Mouse (Mus musculus) liver, embryonic 12.5 days (tissue): ENCODE measurements around the gene Sorcs1. TPM values are rescaled to one million over a fixed set of nuclear protein-coding genes. Genes with fewer than 3 reads are reported as not detected.

Experiments used
- ATAC-seq: fragments of 200-750 bp; cut with Nextera tagmentation; 2 replicates; pipeline ENCODE4 v1.8.0; 2017; ENCODE audit warnings: moderate number of reproducible peaks, mild to moderate bottlenecking, moderate library complexity
- H3K27ac ChIP-seq: fragments of 300-500 bp; sonication (generic); 2 replicates; pipeline ENCODE4 v1.5.1; 2016; ENCODE audit warnings: mild to moderate bottlenecking
- H3K27me3 ChIP-seq: fragments of 300-500 bp; sonication (generic); replicated peaks from 2 replicates; pipeline ENCODE4 v1.6.1; 2016; ENCODE audit warnings: mild to moderate bottlenecking, moderate library complexity
- H3K36me3 ChIP-seq: fragments of 300-500 bp; sonication (generic); 2 replicates; pipeline ENCODE4 v1.6.1; 2016; ENCODE audit warnings: mild to moderate bottlenecking, moderate library complexity
- H3K4me1 ChIP-seq: fragments of 300-500 bp; sonication (generic); 2 replicates; pipeline ENCODE4 v1.6.1; 2016
- H3K4me2 ChIP-seq: fragments of 300-500 bp; sonication (generic); 2 replicates; pipeline ENCODE4 v1.6.1; 2016; ENCODE audit warnings: mild to moderate bottlenecking, moderate library complexity
- H3K4me3 ChIP-seq: fragments of 300-500 bp; sonication (generic); 2 replicates; pipeline ENCODE4 v1.5.1; 2016; ENCODE audit warnings: mild to moderate bottlenecking, moderate library complexity
- H3K9ac ChIP-seq: fragments of 300-500 bp; sonication (generic); 2 replicates; pipeline ENCODE4 v1.6.1; 2016; ENCODE audit warnings: mild to moderate bottlenecking, moderate library complexity
- H3K9me3 ChIP-seq: fragments of 300-500 bp; sonication (generic); replicated peaks from 2 replicates; pipeline ENCODE4 v1.6.1; 2016; ENCODE audit warnings: mild to moderate bottlenecking, moderate library complexity
- WGBS: fragments of 180-500 bp; shearing (Covaris S2); methylation state at CpG from one replicate; pipeline ENCODE4 v1.1.7; 2016; ENCODE audit not compliant: insufficient replicate concordance; 5-methylcytosine and 5-hydroxymethylcytosine counted together
- polyA plus RNA-seq: library from polyadenylated mRNA; unstranded; fragments of >200 nt; fragmentation: Nextera tagmentation; extraction: Ambion mirVana; gene quantifications from 2 replicates; pipeline ENCODE4 v1.2.1, GENCODE M21; 2016

Gene Sorcs1
- polyA plus RNA-seq, 1 experiment from 2014 or later, result 0.64 TPM

DNA sequence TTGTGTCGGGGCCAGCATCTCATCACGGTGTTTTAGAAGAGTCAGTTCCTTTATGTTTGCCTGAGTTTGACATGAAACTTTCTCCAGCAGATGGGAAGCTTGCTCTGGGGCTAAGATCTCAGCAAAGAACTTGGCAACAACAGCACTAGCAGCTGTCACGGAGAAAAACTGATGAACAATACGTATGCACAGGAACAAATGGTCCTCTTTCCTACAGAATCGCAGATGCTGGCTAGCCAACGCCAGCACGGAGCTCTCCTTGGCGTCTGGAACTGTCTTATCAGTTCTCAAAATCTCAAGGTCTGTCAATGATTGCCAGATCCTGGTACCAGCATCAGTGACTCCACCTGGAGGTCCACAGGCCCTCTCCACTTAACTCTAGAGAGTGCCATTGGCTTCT lies 350.6 kb downstream of the Sorcs1 start:
- ATAC-seq, result no peak
- 65% methylated on average over 8 of the region's 8 CpGs for WGBS

DNA sequence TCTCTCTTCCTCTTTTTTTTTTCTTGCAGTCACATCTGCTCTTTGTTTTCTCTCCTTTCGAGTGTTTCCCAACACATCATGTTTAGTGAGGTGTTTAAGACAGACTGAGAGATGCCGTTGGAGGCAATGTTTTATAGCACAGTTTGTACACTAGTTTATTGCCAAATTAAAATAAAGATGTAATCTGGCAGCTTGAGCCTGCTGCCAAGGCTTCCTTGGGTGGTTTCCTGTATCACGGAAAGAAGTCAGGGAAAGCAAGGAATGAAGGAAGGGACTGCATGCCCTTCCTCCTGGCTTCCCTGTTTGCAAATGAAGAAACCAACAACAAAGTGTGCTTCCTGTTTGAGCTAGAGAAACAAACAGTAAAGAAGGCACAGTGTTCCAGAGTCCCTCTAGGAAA lies 352.3 kb downstream of the Sorcs1 start:
- no peak overlapping the region for H3K4me2 ChIP-seq
- no peak overlapping the region for H3K4me3 ChIP-seq
- no peaks in the 10 kb centered on the region for H3K9me3 ChIP-seq
- no peak for ATAC-seq
- H3K36me3 ChIP-seq, result no peaks in the 10 kb centered on the region
- H3K27me3 ChIP-seq, result no peaks in the 10 kb centered on the region
- WGBS, result 46% methylated on average over 3 of the region's 3 CpGs
- H3K4me1 ChIP-seq, result no peaks in the 10 kb centered on the region
- H3K9ac ChIP-seq, result no peak overlapping the region
- no peak overlapping the region for H3K27ac ChIP-seq

More for the DNA sequence above, 350.6 kb downstream of the Sorcs1 start:
- Histone ChIP-seq H3K4me1 (no peaks in the 10 kb centered on the region), H3K4me2 (no peak overlapping the region), H3K27me3 (no peaks in the 10 kb centered on the region), H3K9me3 (no peaks in the 10 kb centered on the region), H3K9ac (no peak overlapping the region), H3K27ac (no peak overlapping the region), H3K4me3 (no peak overlapping the region), H3K36me3 (no peaks in the 10 kb centered on the region)

GRCm38 (mm10) chr19:50325686-50326085 lies 352.8 kb downstream of the Sorcs1 start:
- Histone ChIP-seq H3K4me3 (no peak overlapping the region), H3K36me3 (no peaks in the 10 kb centered on the region), H3K27me3 (no peaks in the 10 kb centered on the region), H3K9me3 (no peaks in the 10 kb centered on the region), H3K4me1 (no peaks in the 10 kb centered on the region), H3K27ac (no peak overlapping the region), H3K4me2 (no peak overlapping the region), H3K9ac (no peak overlapping the region)
- no peak for ATAC-seq
- 79% methylated on average over 10 of the region's 10 CpGs for WGBS

- Histone ChIP-seq H3K36me3 (no peaks in the 10 kb centered on the region), H3K4me2 (no peak overlapping the region), H3K4me3 (no peak overlapping the region), H3K9me3 (no peaks in the 10 kb centered on the region), H3K27me3 (no peaks in the 10 kb centered on the region), H3K27ac (no peak overlapping the region), H3K9ac (no peak overlapping the region), H3K4me1 (no peaks in the 10 kb centered on the region)
- 54% methylated on average over 2 of the region's 2 CpGs for WGBS
- ATAC-seq, result no peak
These were observed 371.4 kb downstream of the Sorcs1 start for GRCm38 (mm10) chr19:50307046-50307445.

- H3K4me2 ChIP-seq, result no peak overlapping the region
- H3K27ac ChIP-seq, result no peak overlapping the region
- H3K27me3 ChIP-seq, result no peaks in the 10 kb centered on the region
- H3K9ac ChIP-seq, result no peak overlapping the region
- no peak for ATAC-seq
- no peaks in the 10 kb centered on the region for H3K9me3 ChIP-seq
- no peaks in the 10 kb centered on the region for H3K36me3 ChIP-seq
- WGBS, result 67% methylated on average over 7 of the region's 7 CpGs
- H3K4me3 ChIP-seq, result no peak overlapping the region
- no peaks in the 10 kb centered on the region for H3K4me1 ChIP-seq
These were observed 384.2 kb downstream of the Sorcs1 start for GRCm38 (mm10) chr19:50294205-50294604.

DNA sequence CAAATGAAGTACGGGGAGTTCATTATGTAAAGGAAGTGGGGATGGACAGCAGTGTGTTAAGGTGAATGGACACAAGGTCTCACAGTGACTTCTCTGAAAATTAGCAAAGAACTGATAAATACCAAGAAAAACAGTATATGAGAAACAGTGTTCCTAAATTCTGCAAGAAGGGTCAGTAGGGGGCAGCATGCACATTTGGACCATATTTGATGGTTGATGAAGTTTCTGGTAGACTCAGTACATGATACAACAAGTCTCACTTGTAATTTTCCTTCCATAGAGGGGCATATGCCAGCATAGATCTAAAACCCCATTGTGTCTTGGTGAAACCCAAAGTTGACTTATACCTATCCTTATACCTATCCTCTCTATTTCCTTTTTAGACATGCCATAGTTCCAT lies 414.0 kb downstream of the Sorcs1 start:
- 36% methylated on average over 1 of the region's 1 CpGs for WGBS
- H3K27ac ChIP-seq, result no peak overlapping the region
- H3K4me3 ChIP-seq, result no peak overlapping the region
- no peaks in the 10 kb centered on the region for H3K27me3 ChIP-seq
- no peaks in the 10 kb centered on the region for H3K9me3 ChIP-seq
- ATAC-seq, result no peak
- H3K4me1 ChIP-seq, result no peaks in the 10 kb centered on the region
- no peak overlapping the region for H3K4me2 ChIP-seq
- H3K36me3 ChIP-seq, result no peaks in the 10 kb centered on the region
- H3K9ac ChIP-seq, result no peak overlapping the region

GRCm38 (mm10) chr19:50258718-50259413 lies 419.6 kb downstream of the Sorcs1 start:
- WGBS, result 32% methylated on average over 16 of the region's 16 CpGs

DNA sequence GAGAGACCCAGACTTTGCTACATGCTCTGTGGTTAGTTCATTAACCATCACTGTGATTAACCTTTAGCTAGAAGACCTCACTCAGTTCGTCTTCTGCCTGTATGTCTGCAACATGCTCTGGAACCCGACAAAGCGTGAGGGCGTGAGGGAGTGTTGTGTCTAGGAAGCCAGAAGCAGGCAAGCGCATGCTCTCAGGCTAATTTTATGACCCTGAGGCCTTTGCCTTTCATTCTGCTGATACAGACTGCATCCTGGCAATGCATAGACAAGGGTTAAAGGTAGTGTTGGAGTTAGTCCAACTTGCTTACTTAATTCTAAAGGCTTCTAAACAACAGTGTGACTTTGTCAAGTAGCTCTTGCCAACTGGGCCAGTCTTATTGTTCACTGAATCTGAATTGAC lies 458.0 kb downstream of the Sorcs1 start:
- Histone ChIP-seq H3K4me3 (no peak overlapping the region), H3K9ac (no peak overlapping the region), H3K27ac (no peak overlapping the region), H3K27me3 (no peaks in the 10 kb centered on the region), H3K36me3 (no peaks in the 10 kb centered on the region), H3K4me2 (no peak overlapping the region), H3K9me3 (no peaks in the 10 kb centered on the region), H3K4me1 (no peaks in the 10 kb centered on the region)
- 61% methylated on average over 5 of the region's 5 CpGs for whole genome bisulfite sequencing
- no peak for ATAC-seq

More at GRCm38 (mm10) chr19:50258718-50259413, 419.6 kb downstream of the Sorcs1 start:
- H3K4me1 ChIP-seq, result no peaks in the 10 kb centered on the region
- H3K27ac ChIP-seq, result no peak overlapping the region
- H3K27me3 ChIP-seq, result no peaks in the 10 kb centered on the region
- H3K9me3 ChIP-seq, result no peaks in the 10 kb centered on the region
- ATAC-seq, result no peak
- H3K36me3 ChIP-seq, result no peaks in the 10 kb centered on the region
- no peak overlapping the region for H3K4me3 ChIP-seq
- no peak overlapping the region for H3K9ac ChIP-seq
- no peak overlapping the region for H3K4me2 ChIP-seq

DNA sequence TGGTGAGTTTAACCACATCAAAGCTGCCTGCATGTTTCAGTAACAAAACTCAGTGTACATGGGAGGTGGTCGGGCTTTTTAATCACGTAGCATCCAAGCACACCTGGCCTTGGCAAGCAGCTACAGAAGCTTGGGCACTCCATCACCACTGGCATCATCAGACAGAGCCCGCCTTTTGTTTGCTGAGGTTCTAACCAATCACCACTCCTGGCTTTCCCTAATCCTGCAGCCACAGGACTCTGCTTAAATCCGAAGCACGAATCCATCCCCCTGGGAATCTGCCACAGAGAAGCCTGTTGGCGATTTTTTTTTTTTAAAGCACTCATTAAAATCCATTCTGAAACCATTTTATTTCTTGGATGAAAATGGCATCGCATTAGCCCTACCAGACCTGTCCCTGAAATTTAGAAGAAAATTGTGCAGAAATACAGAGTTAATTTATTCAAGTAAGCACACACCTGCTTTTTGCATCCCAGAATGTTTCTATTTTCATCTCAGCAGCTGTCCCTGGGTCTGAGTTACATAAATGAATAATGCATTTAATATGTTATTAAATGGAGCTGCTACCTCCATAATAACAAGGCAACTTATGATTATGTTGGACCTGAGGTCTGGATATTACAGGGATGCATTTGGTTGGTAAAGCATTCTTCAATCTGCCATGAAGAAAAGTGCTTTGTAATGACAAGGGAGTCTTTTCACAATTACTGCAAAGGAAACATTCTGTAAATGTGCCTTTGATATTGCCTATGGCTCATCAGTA lies 463.8 kb downstream of the Sorcs1 start:
- Histone ChIP-seq H3K9ac (no peak overlapping the region), H3K27me3 (no peaks in the 10 kb centered on the region), H3K4me3 (no peak overlapping the region), H3K9me3 (no peaks in the 10 kb centered on the region), H3K4me2 (no peak overlapping the region), H3K27ac (no peak overlapping the region), H3K36me3 (no peaks in the 10 kb centered on the region), H3K4me1 (no peaks in the 10 kb centered on the region)
- ATAC-seq, result no peak
- 30% methylated on average over 7 of the region's 7 CpGs for WGBS

GRCm38 (mm10) chr19:50210456-50210855 lies 468.0 kb downstream of the Sorcs1 start:
- no peaks in the 10 kb centered on the region for H3K27me3 ChIP-seq
- H3K36me3 ChIP-seq, result no peaks in the 10 kb centered on the region
- H3K4me2 ChIP-seq, result no peak overlapping the region
- no peaks in the 10 kb centered on the region for H3K4me1 ChIP-seq
- ATAC-seq, result no peak
- WGBS, result 51% methylated on average over 7 of the region's 7 CpGs
- H3K9me3 ChIP-seq, result no peaks in the 10 kb centered on the region
- no peak overlapping the region for H3K9ac ChIP-seq
- H3K27ac ChIP-seq, result no peak overlapping the region
- no peak overlapping the region for H3K4me3 ChIP-seq

GRCm38 (mm10) chr19:50204341-50204740 lies 474.1 kb downstream of the Sorcs1 start:
- Histone ChIP-seq H3K27me3 (no peaks in the 10 kb centered on the region), H3K36me3 (no peaks in the 10 kb centered on the region), H3K9ac (no peak overlapping the region), H3K9me3 (no peaks in the 10 kb centered on the region), H3K4me3 (no peak overlapping the region), H3K27ac (no peak overlapping the region), H3K4me2 (no peak overlapping the region), H3K4me1 (no peaks in the 10 kb centered on the region)
- 74% methylated on average over 6 of the region's 6 CpGs for WGBS
- ATAC-seq, result no peak

- ATAC-seq, result no peak
- Histone ChIP-seq H3K4me3 (no peak overlapping the region), H3K36me3 (no peaks in the 10 kb centered on the region), H3K4me1 (no peaks in the 10 kb centered on the region), H3K4me2 (no peak overlapping the region), H3K9me3 (no peaks in the 10 kb centered on the region), H3K27me3 (no peaks in the 10 kb centered on the region), H3K27ac (no peak overlapping the region), H3K9ac (no peak overlapping the region)
- WGBS, result 49% methylated on average over 1 of the region's 1 CpGs
These were observed 481.9 kb downstream of the Sorcs1 start for GRCm38 (mm10) chr19:50196592-50196991.
